Mouse (Mus musculus): Measurements from ENCODE around the gene Vmn1r73. TPM values are rescaled to one million over a fixed set of nuclear protein-coding genes. Genes with fewer than 3 reads are reported as not detected.

Gene Vmn1r73
- not detected in 2 replicates for total RNA-seq (2014; fragmentation: Nextera tagmentation)
- total RNA-seq (2017), result not detected in 2 replicates

DNA sequence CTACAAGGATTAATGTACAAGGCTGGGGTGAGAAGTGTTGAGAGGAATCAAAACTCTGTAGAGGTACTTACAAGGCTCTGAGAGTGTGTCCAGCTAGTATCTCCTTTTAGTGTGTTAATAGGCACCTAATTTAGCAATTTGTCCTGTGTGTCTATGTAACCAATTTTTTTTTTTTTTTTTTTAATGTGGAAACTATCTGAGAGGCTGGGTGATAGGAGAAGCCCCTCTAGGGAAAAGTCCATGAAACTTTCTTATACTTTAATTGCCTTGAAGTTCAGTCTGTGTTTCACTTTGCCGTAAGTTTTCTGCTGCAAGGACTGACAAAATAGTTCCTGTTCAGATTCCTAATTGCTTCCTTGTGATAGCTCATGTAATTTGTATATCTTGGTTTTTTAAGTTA, at the start of gene Vmn1r73:
Gene Vmn1r73, plus strand, starts transcription at position 301 of the 400 bp plus-strand sequence.
- ATAC-seq (replicated peaks; ENCODE audit: low FRiP score, low TSS enrichment, poor library complexity, severe bottlenecking), result no peak

Other genes with a start within 250 kb of the Vmn1r73 start
- gene Zscan4-ps2, start 216.0 kb upstream of the Vmn1r73 start, total RNA-seq (2014; fragmentation: Nextera tagmentation), result not detected in 2 replicates
- not detected in 2 replicates for gene Zscan4-ps2, start 216.0 kb upstream of the Vmn1r73 start, total RNA-seq (2017)
- not detected in 2 replicates for gene Zscan4-ps3, start 121.0 kb upstream of the Vmn1r73 start, total RNA-seq (2014; fragmentation: Nextera tagmentation)
- gene Zscan4-ps3, start 121.0 kb upstream of the Vmn1r73 start, total RNA-seq (2017), result not detected in 2 replicates
- gene Vmn1r72, start 50.1 kb upstream of the Vmn1r73 start, total RNA-seq (2014; fragmentation: Nextera tagmentation), result not detected in 2 replicates
- gene Vmn1r72, start 50.1 kb upstream of the Vmn1r73 start, total RNA-seq (2017), result not detected in 2 replicates
- gene Vmn1r74, start 103.7 kb downstream of the Vmn1r73 start, total RNA-seq (2014; fragmentation: Nextera tagmentation), result not detected in 2 replicates
- gene Vmn1r74, start 103.7 kb downstream of the Vmn1r73 start, total RNA-seq (2017), result not detected in 2 replicates
- not detected in 2 replicates for gene Vmn1r75, start 144.4 kb downstream of the Vmn1r73 start, total RNA-seq (2014; fragmentation: Nextera tagmentation)
- not detected in 2 replicates for gene Vmn1r75, start 144.4 kb downstream of the Vmn1r73 start, total RNA-seq (2017)
- not detected in 2 replicates for gene Vmn1r76, start 207.9 kb downstream of the Vmn1r73 start, total RNA-seq (2014; fragmentation: Nextera tagmentation)
- gene Vmn1r76, start 207.9 kb downstream of the Vmn1r73 start, total RNA-seq (2017), result not detected in 2 replicates

Data from megakaryocyte-erythroid progenitor cell, adult 5-6 weeks (primary cell).